Mouse (Mus musculus): ENCODE measurements at regions not wholly inside any gene's neighbourhood (a gene's known extent, or its start where the extent isn't known, plus 50 kb on each side); places are given as distances from the start of the nearest gene placed in this dataset.

DNA sequence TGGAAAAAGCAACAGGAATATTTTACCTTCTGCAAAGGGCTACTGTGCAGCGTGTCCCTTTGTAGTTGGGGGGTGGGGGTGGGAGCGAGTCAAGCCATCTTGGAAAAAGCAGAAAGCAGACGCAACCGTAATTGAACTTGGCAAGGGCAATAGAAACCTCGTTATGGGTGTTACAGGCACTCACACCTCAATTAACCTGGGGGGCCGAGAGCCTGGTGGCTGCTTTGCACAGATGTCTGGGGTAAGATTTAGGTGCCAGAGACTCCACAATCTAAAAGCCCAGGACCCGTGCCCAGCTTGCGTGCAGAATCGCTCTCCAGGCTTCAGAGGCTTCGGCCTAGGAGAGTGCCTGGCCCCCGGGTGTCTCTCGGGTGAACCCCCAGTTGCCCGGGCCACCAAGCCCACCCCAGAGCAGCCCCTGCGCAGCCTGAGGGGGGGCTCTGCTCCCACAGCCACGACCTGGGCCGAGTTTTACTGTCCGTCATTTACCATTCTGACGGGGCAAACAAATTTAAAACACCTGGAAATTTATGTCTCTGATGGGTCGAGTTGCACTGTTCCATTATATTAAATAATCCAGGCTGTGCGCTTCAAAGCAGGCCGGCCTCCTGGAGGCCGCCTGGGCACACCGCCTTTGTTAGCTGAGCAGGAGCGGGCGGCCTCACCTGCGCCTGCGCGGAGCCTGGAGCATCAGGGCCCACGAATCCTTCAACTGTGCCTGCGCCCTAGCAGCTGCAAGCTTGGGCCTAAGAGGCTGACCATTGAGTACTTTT, 212.4 kb downstream of the Srbd1 start:
- peak overlapping the region; percentile 29; the same call in 1 of the 2 replicates for H3K4me3 ChIP-seq (replicated peaks; ENCODE audit: low read length)
- H3K4me1 ChIP-seq (replicated peaks; ENCODE audit: low read depth, low read length): peaks cover 14% of the 10 kb centered on the region; the same call in 1 of the 2 replicates
- H3K9me3 ChIP-seq (ENCODE audit: low read length): peaks cover 9% of the 10 kb centered on the region
- TF ChIP-seq NANOG (IDR thresholded peaks at IDR 0.05; ENCODE audit: borderline replicate concordance, low read length): no peak
- no peak for TF ChIP-seq POU5F1 (IDR thresholded peaks at IDR 0.05; ENCODE audit: borderline replicate concordance, low read length)
- no peak for TF ChIP-seq CTCF (conservative IDR thresholded peaks at IDR 0.05; ENCODE audit: low read length)
- no peaks in the 10 kb centered on the region for H3K36me3 ChIP-seq (ENCODE audit: insufficient read depth, low read length)
- H3K27me3 ChIP-seq (ENCODE audit: insufficient read depth, low read length): peaks cover 44% of the 10 kb centered on the region

DNA sequence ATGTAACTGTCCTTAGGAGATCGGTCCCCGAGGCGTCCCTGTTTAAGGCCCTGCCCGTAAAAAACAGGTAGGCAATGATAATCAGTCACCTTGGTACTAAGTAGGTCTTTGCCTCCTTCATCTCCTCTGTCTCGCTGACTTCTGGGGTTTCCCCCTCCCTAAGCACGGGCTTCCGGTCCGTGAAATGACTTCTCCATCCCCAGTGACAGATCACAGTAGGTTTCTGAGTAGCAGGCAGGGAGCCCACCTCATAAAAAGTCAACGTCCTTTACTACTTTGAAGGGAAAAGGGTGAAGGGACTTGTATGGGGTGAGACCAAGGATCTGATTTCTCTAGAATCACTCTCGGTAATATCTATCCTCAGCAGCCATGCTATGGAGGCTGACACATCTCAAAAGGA, 213.0 kb downstream of the Srbd1 start:
- H3K4me3 ChIP-seq (replicated peaks; ENCODE audit: low read length): no peak overlapping the region
- TF ChIP-seq CTCF (conservative IDR thresholded peaks at IDR 0.05; ENCODE audit: low read length) (no peak), POU5F1 (IDR thresholded peaks at IDR 0.05; ENCODE audit: borderline replicate concordance, low read length) (no peak), NANOG (IDR thresholded peaks at IDR 0.05; ENCODE audit: borderline replicate concordance, low read length) (no peak)
- peaks cover 3% of the 10 kb centered on the region for H3K9me3 ChIP-seq (ENCODE audit: low read length)
- H3K36me3 ChIP-seq (ENCODE audit: insufficient read depth, low read length): no peaks in the 10 kb centered on the region
- H3K27me3 ChIP-seq (ENCODE audit: insufficient read depth, low read length): peaks cover 44% of the 10 kb centered on the region
- peaks cover 14% of the 10 kb centered on the region; the same call in 1 of the 2 replicates for H3K4me1 ChIP-seq (replicated peaks; ENCODE audit: low read depth, low read length)

- Histone ChIP-seq H3K9me3 (ENCODE audit: low read length) (no peaks in the 10 kb centered on the region; the same call in 1 of the 2 replicates), H3K4me1 (replicated peaks; ENCODE audit: low read depth, low read length) (peaks cover 14% of the 10 kb centered on the region; the same call in 1 of the 2 replicates), H3K4me3 (replicated peaks; ENCODE audit: low read length) (no peak overlapping the region), H3K36me3 (ENCODE audit: insufficient read depth, low read length) (no peaks in the 10 kb centered on the region), H3K27me3 (ENCODE audit: insufficient read depth, low read length) (peaks cover 44% of the 10 kb centered on the region)
- TF ChIP-seq CTCF (conservative IDR thresholded peaks at IDR 0.05; ENCODE audit: low read length) (no peak), POU5F1 (IDR thresholded peaks at IDR 0.05; ENCODE audit: borderline replicate concordance, low read length) (no peak), NANOG (IDR thresholded peaks at IDR 0.05; ENCODE audit: borderline replicate concordance, low read length) (no peak)
Measured at GRCm38 (mm10) chr17:85930789-85931188, 214.2 kb downstream of the Srbd1 start.

DNA sequence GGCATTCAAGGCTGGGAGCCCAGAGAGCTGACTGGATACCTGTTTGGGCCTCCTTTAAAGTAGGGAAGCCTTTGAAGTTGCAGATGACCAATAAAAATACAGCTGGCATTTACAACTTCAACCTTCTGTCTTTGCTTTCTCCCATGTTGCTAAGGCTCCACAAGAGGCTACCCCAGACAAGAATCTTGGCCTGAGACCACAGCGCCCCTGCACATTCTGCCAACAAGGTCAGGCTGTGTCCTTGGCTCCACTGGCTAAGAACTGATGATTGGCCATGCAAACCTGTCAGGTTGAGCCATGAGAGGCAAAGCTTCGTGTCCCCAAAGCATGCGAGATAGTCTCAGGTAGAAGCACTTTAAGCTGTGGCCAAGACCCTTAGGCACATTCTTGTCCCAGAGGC, 214.6 kb downstream of the Srbd1 start:
- Histone ChIP-seq H3K36me3 (ENCODE audit: insufficient read depth, low read length) (no peaks in the 10 kb centered on the region), H3K4me3 (replicated peaks; ENCODE audit: low read length) (no peak overlapping the region), H3K9me3 (ENCODE audit: low read length) (no peaks in the 10 kb centered on the region; the same call in 1 of the 2 replicates), H3K4me1 (replicated peaks; ENCODE audit: low read depth, low read length) (peaks cover 14% of the 10 kb centered on the region; the same call in 1 of the 2 replicates), H3K27me3 (ENCODE audit: insufficient read depth, low read length) (peaks cover 41% of the 10 kb centered on the region)
- TF ChIP-seq NANOG (IDR thresholded peaks at IDR 0.05; ENCODE audit: borderline replicate concordance, low read length) (no peak), CTCF (conservative IDR thresholded peaks at IDR 0.05; ENCODE audit: low read length) (no peak), POU5F1 (IDR thresholded peaks at IDR 0.05; ENCODE audit: borderline replicate concordance, low read length) (no peak)

DNA sequence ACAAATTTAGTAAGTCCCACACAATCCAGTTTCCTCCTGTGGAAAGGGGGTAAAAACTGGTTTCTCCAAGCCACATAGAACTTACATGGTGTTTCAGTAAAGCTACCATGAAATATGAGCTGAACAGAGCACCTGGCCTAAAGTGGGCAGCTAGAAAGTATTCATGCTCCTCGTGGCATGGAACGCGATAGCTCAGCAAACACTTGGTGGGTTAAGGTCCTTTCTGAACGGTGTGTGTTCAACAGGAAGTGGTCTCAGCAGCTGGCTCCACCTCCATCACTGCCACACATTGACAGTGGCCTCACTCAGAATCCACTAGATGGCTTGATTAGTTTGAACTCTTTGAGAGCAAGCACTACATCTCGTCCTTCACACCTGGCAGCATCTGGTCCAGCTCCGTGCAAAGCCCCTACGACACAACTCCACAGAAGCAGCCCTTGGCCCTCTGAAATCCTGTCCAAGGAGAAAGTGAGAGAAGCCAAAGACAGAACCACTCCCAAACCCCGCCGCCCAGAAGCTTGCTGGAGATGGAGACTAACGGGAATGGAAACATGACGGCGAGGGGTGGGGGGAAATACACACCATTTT, 215.2 kb downstream of the Srbd1 start:
- H3K36me3 ChIP-seq (ENCODE audit: insufficient read depth, low read length): no peaks in the 10 kb centered on the region
- H3K27me3 ChIP-seq (ENCODE audit: insufficient read depth, low read length): peaks cover 38% of the 10 kb centered on the region
- no peak overlapping the region for H3K4me3 ChIP-seq (replicated peaks; ENCODE audit: low read length)
- TF ChIP-seq NANOG (IDR thresholded peaks at IDR 0.05; ENCODE audit: borderline replicate concordance, low read length): no peak
- no peak for TF ChIP-seq POU5F1 (IDR thresholded peaks at IDR 0.05; ENCODE audit: borderline replicate concordance, low read length)
- no peak for TF ChIP-seq CTCF (conservative IDR thresholded peaks at IDR 0.05; ENCODE audit: low read length)
- H3K9me3 ChIP-seq (ENCODE audit: low read length): no peaks in the 10 kb centered on the region; the same call in 1 of the 2 replicates
- peaks cover 14% of the 10 kb centered on the region; the same call in 1 of the 2 replicates for H3K4me1 ChIP-seq (replicated peaks; ENCODE audit: low read depth, low read length)

GRCm38 (mm10) chr17:85928543-85928942, 216.4 kb downstream of the Srbd1 start:
- Histone ChIP-seq H3K4me3 (replicated peaks; ENCODE audit: low read length) (no peak overlapping the region), H3K9me3 (ENCODE audit: low read length) (no peaks in the 10 kb centered on the region; the same call in 1 of the 2 replicates), H3K27me3 (ENCODE audit: insufficient read depth, low read length) (peaks cover 33% of the 10 kb centered on the region), H3K4me1 (replicated peaks; ENCODE audit: low read depth, low read length) (peaks cover 14% of the 10 kb centered on the region), H3K36me3 (ENCODE audit: insufficient read depth, low read length) (no peaks in the 10 kb centered on the region)
- no peak for TF ChIP-seq CTCF (conservative IDR thresholded peaks at IDR 0.05; ENCODE audit: low read length)
- no peak for TF ChIP-seq NANOG (IDR thresholded peaks at IDR 0.05; ENCODE audit: borderline replicate concordance, low read length)
- no peak for TF ChIP-seq POU5F1 (IDR thresholded peaks at IDR 0.05; ENCODE audit: borderline replicate concordance, low read length)

DNA sequence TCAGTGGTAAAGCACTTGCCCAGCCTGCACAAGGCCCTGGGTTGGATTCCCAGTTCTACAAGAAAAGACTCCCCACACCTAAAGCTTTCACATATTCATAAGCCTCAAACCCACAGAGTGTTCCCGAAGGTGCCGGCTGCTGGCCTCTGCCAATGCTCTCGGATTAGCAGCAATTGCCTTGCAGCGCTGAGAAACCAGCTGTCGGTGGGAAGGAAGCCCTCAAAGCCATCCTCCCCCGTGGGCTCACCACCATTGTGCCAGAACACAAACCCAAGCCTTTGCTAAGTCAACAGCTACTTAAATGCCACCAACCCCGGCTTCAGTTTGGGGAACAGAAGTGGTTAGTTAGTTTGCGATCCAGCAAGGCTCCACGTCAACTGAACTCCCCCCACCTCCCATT, 217.7 kb downstream of the Srbd1 start:
- Histone ChIP-seq H3K27me3 (ENCODE audit: insufficient read depth, low read length) (peaks cover 22% of the 10 kb centered on the region), H3K4me1 (replicated peaks; ENCODE audit: low read depth, low read length) (peaks cover 4% of the 10 kb centered on the region; the same call in 1 of the 2 replicates), H3K9me3 (ENCODE audit: low read length) (no peaks in the 10 kb centered on the region; the same call in 1 of the 2 replicates), H3K4me3 (replicated peaks; ENCODE audit: low read length) (no peak overlapping the region), H3K36me3 (ENCODE audit: insufficient read depth, low read length) (no peaks in the 10 kb centered on the region)
- TF ChIP-seq CTCF (conservative IDR thresholded peaks at IDR 0.05; ENCODE audit: low read length) (no peak), POU5F1 (IDR thresholded peaks at IDR 0.05; ENCODE audit: borderline replicate concordance, low read length) (no peak), NANOG (IDR thresholded peaks at IDR 0.05; ENCODE audit: borderline replicate concordance, low read length) (no peak)

DNA sequence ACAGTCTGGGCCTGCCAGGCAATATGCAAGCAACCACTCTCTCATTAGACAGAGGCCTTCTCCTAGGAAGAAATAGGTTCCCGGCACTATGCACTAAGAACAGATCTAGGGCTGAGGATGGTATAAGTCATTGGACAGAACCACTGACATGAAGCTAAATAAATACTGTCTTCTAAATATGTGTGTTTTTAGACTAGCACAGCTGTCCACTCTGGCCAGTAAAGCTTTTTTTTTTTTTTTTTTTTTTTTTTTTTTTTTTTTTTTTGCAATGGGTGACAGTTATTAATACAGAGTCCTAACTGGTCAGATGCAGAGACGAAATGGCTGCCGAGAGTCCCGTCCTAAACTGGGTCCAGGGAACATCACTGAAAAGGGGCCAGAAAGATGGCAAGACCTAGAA, 218.9 kb downstream of the Srbd1 start:
- H3K27me3 ChIP-seq (ENCODE audit: insufficient read depth, low read length): peaks cover 19% of the 10 kb centered on the region
- H3K4me1 ChIP-seq (replicated peaks; ENCODE audit: low read depth, low read length): peaks cover 4% of the 10 kb centered on the region; the same call in 1 of the 2 replicates
- no peaks in the 10 kb centered on the region for H3K9me3 ChIP-seq (ENCODE audit: low read length)
- H3K36me3 ChIP-seq (ENCODE audit: insufficient read depth, low read length): no peaks in the 10 kb centered on the region
- no peak overlapping the region for H3K4me3 ChIP-seq (replicated peaks; ENCODE audit: low read length)
- TF ChIP-seq NANOG (IDR thresholded peaks at IDR 0.05; ENCODE audit: borderline replicate concordance, low read length) (no peak), POU5F1 (IDR thresholded peaks at IDR 0.05; ENCODE audit: borderline replicate concordance, low read length) (no peak), CTCF (conservative IDR thresholded peaks at IDR 0.05; ENCODE audit: low read length) (no peak)

Measured in E14TG2a.4 (cell line).